8 mouse cellular contexts compared by ENCODE assay signal in the genomic region with DNA sequence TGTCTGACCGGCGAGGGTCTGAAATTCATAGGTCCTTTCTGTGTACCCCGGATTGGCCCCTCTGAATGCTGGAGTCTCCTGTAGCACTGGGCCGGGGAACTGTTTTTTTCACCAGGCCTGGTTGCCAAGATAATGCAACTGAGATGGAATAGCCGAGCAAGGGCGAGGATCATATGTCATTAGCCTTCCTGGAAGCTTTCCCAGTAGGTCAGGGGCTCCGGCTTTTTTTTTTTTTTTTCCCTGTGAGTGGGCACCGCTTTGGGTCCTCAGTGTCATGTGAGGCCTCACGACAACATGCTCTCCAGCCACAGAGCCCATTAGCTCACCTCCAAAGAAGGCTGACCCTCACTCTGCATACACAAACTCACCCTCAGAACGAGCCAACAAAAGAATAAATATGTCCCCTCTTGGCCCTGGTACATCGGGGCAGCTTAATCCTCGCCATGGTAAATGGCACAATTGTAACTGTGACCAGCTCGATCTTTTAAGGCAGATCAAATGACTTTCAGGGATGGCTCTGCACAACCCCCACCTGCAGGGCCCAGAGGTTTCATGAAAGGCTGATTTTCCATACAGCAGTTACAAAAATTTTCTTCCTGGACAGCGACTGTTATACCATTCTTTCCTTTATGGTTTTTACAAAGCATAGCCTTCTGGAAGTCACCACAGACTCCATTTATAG. TPM values are rescaled to one million over a fixed set of nuclear protein-coding genes. Genes with fewer than 3 reads are reported as not detected.
DNase-seq lines count a peak whose midpoint lies in the region; ATAC-seq and TF ChIP-seq lines count a peak whose summit lies in the region.

No protein-coding gene starts in this region.

- H3K9me3 ChIP-seq in forebrain, embryonic 11.5 days (ENCODE audit: control insufficient read depth, low read length): no peaks in the 10 kb centered on the region
- H3K9me3 ChIP-seq in forebrain, embryonic 16.5 days (ENCODE audit: control insufficient read depth, low read length): no peaks in the 10 kb centered on the region
- H3K9me3 ChIP-seq in forebrain, postnatal 0 days (ENCODE audit: low read length): no peaks in the 10 kb centered on the region

- WGBS in forebrain, embryonic 11.5 days: 57% methylated on average over 14 of the region's 14 CpGs
- WGBS in forebrain, embryonic 16.5 days: 39% methylated on average over 14 of the region's 14 CpGs
- 41% methylated on average over 14 of the region's 14 CpGs for WGBS in forebrain, postnatal 0 days
- whole genome bisulfite sequencing in cerebellum, adult 2 months: 48% methylated on average over 14 of the region's 14 CpGs

- DNase-seq in forebrain, embryonic 11.5 days (ENCODE audit: low spot score): no peak
- peak; percentile 28 for DNase-seq in adipocyte (ENCODE audit: low spot score)
- DNase-seq in forebrain, postnatal 0 days: no peak
- DNase-seq in kidney, postnatal 10 days: peak; percentile 13
- no peak for DNase-seq in urinary bladder, adult 18-20 months (ENCODE audit: low spot score in 2 of 2)
- no peak for DNase-seq in right cerebral cortex, postnatal 4 days
- DNase-seq in cerebellum, adult 2 months: no peak

- TF ChIP-seq POLR2A in cerebellum, adult 2 months (IDR thresholded peaks at IDR 0.05; ENCODE audit: borderline replicate concordance, insufficient read depth, low read length): no peak

- H3K4me3 ChIP-seq in forebrain, embryonic 11.5 days (ENCODE audit: low read depth, low read length): no peak overlapping the region
- no peak overlapping the region for H3K4me3 ChIP-seq in forebrain, embryonic 16.5 days (replicated peaks; ENCODE audit: low read length)
- H3K4me3 ChIP-seq in forebrain, postnatal 0 days (ENCODE audit: low read depth, low read length): no peak overlapping the region
- no peak overlapping the region for H3K4me3 ChIP-seq in cerebellum, adult 2 months (replicated peaks; ENCODE audit: insufficient read depth, low read depth, low read length)

- 0 out of 2 replicates have a peak overlapping the region, but pooled peaks have one; percentile 14 for H3K27ac ChIP-seq in forebrain, embryonic 11.5 days (ENCODE audit: low read depth, low read length)
- no peak overlapping the region for H3K27ac ChIP-seq in forebrain, embryonic 16.5 days (ENCODE audit: low read length)
- no peak overlapping the region for H3K27ac ChIP-seq in forebrain, postnatal 0 days (ENCODE audit: low read depth, low read length)
- H3K27ac ChIP-seq in cerebellum, adult 2 months (ENCODE audit: insufficient read depth, low read length): no peak overlapping the region

- no peaks in the 10 kb centered on the region for H3K27me3 ChIP-seq in forebrain, embryonic 11.5 days (ENCODE audit: control insufficient read depth, insufficient read depth, low read length)
- H3K27me3 ChIP-seq in forebrain, embryonic 16.5 days (replicated peaks; ENCODE audit: control insufficient read depth, insufficient read depth, low read length): no peaks in the 10 kb centered on the region
- H3K27me3 ChIP-seq in forebrain, postnatal 0 days (ENCODE audit: insufficient read depth, low read length): no peaks in the 10 kb centered on the region
- H3K27me3 ChIP-seq in cerebellum, adult 2 months (ENCODE audit: control insufficient read depth, insufficient read depth, low read length): no peaks in the 10 kb centered on the region; the same call in 1 of the 2 replicates

- peaks cover 11% of the 10 kb centered on the region; the same call in 1 of the 2 replicates for H3K4me1 ChIP-seq in forebrain, embryonic 11.5 days (replicated peaks; ENCODE audit: control insufficient read depth, insufficient read depth, low read length)
- H3K4me1 ChIP-seq in forebrain, embryonic 16.5 days (replicated peaks; ENCODE audit: control insufficient read depth, insufficient read depth, low read length): peaks cover 26% of the 10 kb centered on the region
- H3K4me1 ChIP-seq in forebrain, postnatal 0 days (ENCODE audit: insufficient read depth): 0 out of 2 replicates have a peak, but pooled peaks cover 7% of the 10 kb centered on the region
- H3K4me1 ChIP-seq in cerebellum, adult 2 months (ENCODE audit: control insufficient read depth, insufficient read depth, low read length): peaks cover 3% of the 10 kb centered on the region

- no peak for TF ChIP-seq CTCF in forebrain, postnatal 0 days (IDR thresholded peaks at IDR 0.05; ENCODE audit: low read depth)
- no peak for TF ChIP-seq CTCF in cerebellum, adult 2 months (IDR thresholded peaks at IDR 0.05; ENCODE audit: borderline replicate concordance, insufficient read depth, low read depth, low read length)

- no peak for ATAC-seq in forebrain, embryonic 11.5 days (replicated peaks; ENCODE audit: low FRiP score)
- ATAC-seq in forebrain, embryonic 16.5 days: no peak
- ATAC-seq in forebrain, postnatal 0 days: peak; percentile 16; the same call in 1 of the 2 replicates

- no peak overlapping the region for H3K4me2 ChIP-seq in forebrain, embryonic 11.5 days (ENCODE audit: low read depth, low read length, severe bottlenecking)
- no peak overlapping the region for H3K4me2 ChIP-seq in forebrain, embryonic 16.5 days (ENCODE audit: low read length)
- H3K4me2 ChIP-seq in forebrain, postnatal 0 days (ENCODE audit: low read depth): no peak overlapping the region

- H3K9ac ChIP-seq in forebrain, embryonic 11.5 days (ENCODE audit: low read length): no peak overlapping the region
- H3K9ac ChIP-seq in forebrain, embryonic 16.5 days (replicated peaks; ENCODE audit: low read depth, low read length): no peak overlapping the region
- no peak overlapping the region for H3K9ac ChIP-seq in forebrain, postnatal 0 days

- H3K36me3 ChIP-seq in forebrain, embryonic 11.5 days (ENCODE audit: control insufficient read depth, insufficient read depth, low read length): no peaks in the 10 kb centered on the region
- H3K36me3 ChIP-seq in forebrain, embryonic 16.5 days (ENCODE audit: control insufficient read depth, insufficient read depth): no peaks in the 10 kb centered on the region
- H3K36me3 ChIP-seq in forebrain, postnatal 0 days (ENCODE audit: insufficient read depth): no peaks in the 10 kb centered on the region

RNA-seq across cellular contexts. Expression of a gene that starts 44.3 kb away (rescaled TPM):
- 45.8 and 51.1 TPM in 2 replicates for polyA plus RNA-seq in forebrain, embryonic 11.5 days (2014; fragmentation: Nextera tagmentation; extraction: Ambion mirVana)
- 82.9 and 91.2 TPM in 2 replicates for polyA plus RNA-seq in forebrain, embryonic 16.5 days (2015; fragmentation: Nextera tagmentation; extraction: Ambion mirVana)
- 79.2 and 95.9 TPM in 2 replicates for total RNA-seq in forebrain, postnatal 0 days (2014; rRNA removed)
- 52.6 and 60.5 TPM in 2 replicates for polyA plus RNA-seq in forebrain, postnatal 0 days (2015; fragmentation: Nextera tagmentation; extraction: Ambion mirVana)
- 34.9 and 38.1 TPM in 2 replicates for polyA plus RNA-seq in cerebellum, adult 2 months (2012; rRNA removed)

Comparison
In these comparisons a context has a peak if more than half of its experiments do, and no peak if none do; other contexts are left out.
1. DNase-seq: peak in adipocyte (single experiment) and kidney, postnatal 10 days (single experiment); none in forebrain, embryonic 11.5 days (single experiment), forebrain, postnatal 0 days (single experiment), urinary bladder, adult 18-20 months (0 of 2), right cerebral cortex, postnatal 4 days (single experiment) and cerebellum, adult 2 months (0 of 2).